ENCODE assay signal across 13 mouse cellular contexts in genomic region chr10:59131926-59132628, GRCm38 (mm10).
DNase-seq lines count a peak whose midpoint lies in the region; TF ChIP-seq lines count a peak whose summit lies in the region.
"Had no signal": no experiment of that assay in that cellular context is flagged by ENCODE, and none has a peak within 500 bp of the region (broad histone marks: within the 10 kb centered on the region; RNA-seq: fewer than 3 reads in every experiment).

No protein-coding gene starts in this region.

- H3K4me1 ChIP-seq in lung, adult 2 months (ENCODE audit: control insufficient read depth, insufficient read depth, low read length): no peaks in the 10 kb centered on the region; the same call in 1 of the 2 replicates
- H3K4me1 ChIP-seq: hindbrain, embryonic 15.5 days; neural tube, embryonic 13.5 days had no signal

- peak; percentile 22 for DNase-seq in embryo, embryonic 11 days
- no peak for DNase-seq in embryo, embryonic 9.5 days (ENCODE audit: extremely low spot score)
- DNase-seq in lung, adult 18-20 months: peak; percentile 41 to 62
- DNase-seq in lung, adult 2 months: no peak
- DNase-seq in mesoderm, embryonic 11.5 days (ENCODE audit: low read depth, low spot score): peak; percentile 4
- DNase-seq in urinary bladder, postnatal 4 days (ENCODE audit: low spot score in 2 of 2): no peak
- no peak for DNase-seq in layer of hippocampus, adult 8-10 months (ENCODE audit: low spot score in 2 of 2)
- no peak for DNase-seq in ovary, postnatal 36 days (ENCODE audit: low spot score)
- DNase-seq: cerebellum, postnatal 36 days; layer of hippocampus, adult 9-11 months; right cerebral cortex, postnatal 25 days had no signal

- no peak for TF ChIP-seq POLR2A in lung, adult 2 months (IDR thresholded peaks at IDR 0.05; ENCODE audit: borderline replicate concordance, extremely low read depth, low read depth, low read length)

- no peak overlapping the region for H3K4me3 ChIP-seq in lung, adult 2 months (replicated peaks; ENCODE audit: extremely low read depth, low read depth, low read length)
- H3K4me3 ChIP-seq: hindbrain, embryonic 15.5 days; neural tube, embryonic 13.5 days had no signal

- WGBS in lung, adult 2 months: 34% methylated on average over 20 of the region's 20 CpGs

- no peak for TF ChIP-seq CTCF in lung, adult 2 months (IDR thresholded peaks at IDR 0.05; ENCODE audit: insufficient read depth, low read length)

Comparison
In these comparisons a context has a peak if more than half of its experiments do, and no peak if none do; other contexts are left out.
1. DNase-seq: peak in embryo, embryonic 11 days (single experiment), lung, adult 18-20 months (2 of 2) and mesoderm, embryonic 11.5 days (single experiment); none in embryo, embryonic 9.5 days (single experiment), lung, adult 2 months (single experiment), urinary bladder, postnatal 4 days (0 of 2), layer of hippocampus, adult 8-10 months (0 of 2) and ovary, postnatal 36 days (single experiment).